Comparison of ENCODE assay signal across 8 mouse cellular contexts in the genomic region with DNA sequence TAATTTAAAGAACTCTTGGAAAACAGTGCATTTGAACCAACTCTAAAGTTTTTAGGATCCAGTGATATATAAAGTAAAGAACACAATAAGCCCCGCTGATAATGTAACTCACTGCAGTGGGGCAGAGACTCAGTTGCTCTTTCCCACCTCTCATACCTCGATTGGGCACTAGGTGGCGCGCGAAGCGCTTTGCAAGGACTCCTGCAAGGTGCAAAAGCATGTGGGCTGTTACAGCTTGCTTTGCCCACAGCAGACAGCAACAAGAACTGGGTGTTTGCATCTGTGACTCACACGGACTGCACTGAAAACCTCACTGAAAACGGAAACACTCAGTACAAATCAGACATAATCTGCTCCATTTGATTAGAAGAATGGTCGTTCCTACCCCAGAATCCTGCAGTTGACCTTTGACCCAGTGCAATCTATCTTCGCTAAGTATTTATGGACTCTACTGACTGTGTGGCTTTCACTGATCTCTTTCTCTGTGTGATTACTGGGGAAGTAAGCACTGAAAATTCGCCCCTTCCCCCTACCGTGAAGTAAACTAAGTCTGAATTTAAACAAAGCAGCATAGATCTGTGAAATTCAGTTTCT.
A peak's percentile ranks its signal among the peaks of the same experiment; 100 is the strongest.
DNase-seq lines count a peak whose midpoint lies in the region; ATAC-seq and TF ChIP-seq lines count a peak whose summit lies in the region.

No protein-coding gene starts in this region.

- ATAC-seq in G1E (ENCODE audit: extremely low read depth, insufficient number of reproducible peaks, low FRiP score, poor library complexity, severe bottlenecking), result no peak
- ATAC-seq in forebrain, embryonic 14.5 days, result peak; percentile 90
- peak; percentile 81 for ATAC-seq in hindbrain, embryonic 13.5 days (ENCODE audit: low FRiP score)

- no peak overlapping the region for H3K9ac ChIP-seq in forebrain, embryonic 14.5 days (ENCODE audit: low read length)
- H3K9ac ChIP-seq in hindbrain, embryonic 13.5 days, result no peak overlapping the region

- WGBS in forebrain, embryonic 14.5 days, result 6% methylated on average over 12 of the region's 12 CpGs
- WGBS in hindbrain, embryonic 13.5 days, result 4% methylated on average over 12 of the region's 12 CpGs

- H3K9me3 ChIP-seq in G1E (replicated peaks), result no peaks in the 10 kb centered on the region
- H3K9me3 ChIP-seq in forebrain, embryonic 14.5 days (replicated peaks; ENCODE audit: control insufficient read depth, low read length), result no peaks in the 10 kb centered on the region
- H3K9me3 ChIP-seq in hindbrain, embryonic 13.5 days, result no peaks in the 10 kb centered on the region

- H3K27ac ChIP-seq in forebrain, embryonic 14.5 days (ENCODE audit: low read depth, low read length), result no peak overlapping the region
- H3K27ac ChIP-seq in hindbrain, embryonic 13.5 days, result no peak overlapping the region

- no peaks in the 10 kb centered on the region for H3K36me3 ChIP-seq in G1E (replicated peaks)
- H3K36me3 ChIP-seq in forebrain, embryonic 14.5 days (ENCODE audit: control insufficient read depth, insufficient read depth, low read length), result no peaks in the 10 kb centered on the region
- H3K36me3 ChIP-seq in hindbrain, embryonic 13.5 days, result no peaks in the 10 kb centered on the region

- peak; percentile 90 for TF ChIP-seq CTCF in G1E (IDR thresholded peaks at IDR 0.05; ENCODE audit: low read depth, low read length)

- DNase-seq in G1E (ENCODE audit: low spot score), result peak; percentile 20
- DNase-seq in c-Kit-positive CD71-positive TER-119-positive erythroid progenitor cells, embryonic 14.5 days (ENCODE audit: low spot score), result peak; percentile 37
- DNase-seq in forebrain, embryonic 14.5 days (ENCODE audit: low spot score), result peak; percentile 95
- peak; percentile 91 to 96 for DNase-seq in layer of hippocampus, postnatal 14 days (ENCODE audit: low spot score in 2 of 2)
- peak; percentile 88 for DNase-seq in lung, postnatal 36 days
- DNase-seq in right cerebral cortex, postnatal 14 days, result peak; percentile 99
- DNase-seq in urinary bladder, postnatal 14 days (ENCODE audit: low spot score), result peak; percentile 90

- no peak overlapping the region for H3K4me3 ChIP-seq in G1E (ENCODE audit: low read depth, low read length)
- H3K4me3 ChIP-seq in forebrain, embryonic 14.5 days (ENCODE audit: low read depth, low read length), result no peak overlapping the region
- H3K4me3 ChIP-seq in hindbrain, embryonic 13.5 days, result no peak overlapping the region

- H3K27me3 ChIP-seq in G1E (ENCODE audit: insufficient read depth, low read length), result 0 out of 2 replicates have a peak, but pooled peaks cover 2% of the 10 kb centered on the region
- H3K27me3 ChIP-seq in forebrain, embryonic 14.5 days (replicated peaks; ENCODE audit: control insufficient read depth, insufficient read depth, low read length), result no peaks in the 10 kb centered on the region
- H3K27me3 ChIP-seq in hindbrain, embryonic 13.5 days, result 0 out of 2 replicates have a peak, but pooled peaks cover 5% of the 10 kb centered on the region

- H3K4me1 ChIP-seq in G1E (ENCODE audit: insufficient read depth, low read depth, low read length), result no peaks in the 10 kb centered on the region
- H3K4me1 ChIP-seq in forebrain, embryonic 14.5 days (ENCODE audit: control insufficient read depth, insufficient read depth, low read length), result no peaks in the 10 kb centered on the region; the same call in 1 of the 2 replicates
- H3K4me1 ChIP-seq in hindbrain, embryonic 13.5 days (replicated peaks), result peaks cover 16% of the 10 kb centered on the region

- no peak overlapping the region for H3K4me2 ChIP-seq in forebrain, embryonic 14.5 days (ENCODE audit: low read length)
- peak overlapping the region; percentile 42 for H3K4me2 ChIP-seq in hindbrain, embryonic 13.5 days

Comparison
In these comparisons a context has a peak if more than half of its experiments do, and no peak if none do; other contexts are left out.
1. DNase-seq: peak in every context shown above with its lines; median percentile 99 in right cerebral cortex, postnatal 14 days; 95 in forebrain, embryonic 14.5 days; 94 in layer of hippocampus, postnatal 14 days; 90 in urinary bladder, postnatal 14 days; 88 in lung, postnatal 36 days; 37 in c-Kit-positive CD71-positive TER-119-positive erythroid progenitor cells, embryonic 14.5 days; 20 in G1E.